Mouse (Mus musculus): ENCODE data around the gene Mei1.

DNA sequence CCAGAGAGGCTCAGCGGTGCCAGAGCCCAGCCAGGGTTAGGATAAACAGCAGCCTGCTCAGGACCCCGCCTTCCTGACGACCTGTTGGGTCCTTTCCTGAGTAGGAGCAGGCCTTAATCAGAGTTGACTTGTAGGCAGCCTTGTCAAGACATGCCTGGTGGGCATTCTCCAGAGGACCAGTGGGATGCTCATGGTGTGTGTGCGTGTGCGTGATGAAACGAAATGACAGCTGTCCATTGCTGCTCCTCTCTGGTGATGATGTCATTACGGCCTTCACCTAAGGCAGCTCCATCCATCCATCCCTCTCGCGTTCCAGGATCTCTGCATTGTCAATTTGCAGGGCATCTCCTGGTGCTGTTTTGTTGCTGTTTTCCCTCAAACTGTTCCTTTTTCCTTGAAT is 89.7 kb downstream of the Mei1 start:
- no peak for TF ChIP-seq CTCF (IDR thresholded peaks at IDR 0.05; ENCODE audit: low read depth, low read length)
- no peak for TF ChIP-seq GATA1 (IDR thresholded peaks at IDR 0.05; ENCODE audit: borderline replicate concordance, low read length)
- TF ChIP-seq POLR2AphosphoS5 (IDR thresholded peaks at IDR 0.05; ENCODE audit: insufficient replicate concordance, low read depth, low read length): no peak

All from G1E (cell line).